ENCODE assay signal across 13 mouse cellular contexts in genomic region chr2:37981562-37982403, GRCm38 (mm10).
DNase-seq lines count a peak whose midpoint lies in the region.
"Had no signal": no experiment of that assay in that cellular context is flagged by ENCODE, and none has a peak within 500 bp of the region (broad histone marks: within the 10 kb centered on the region; RNA-seq: fewer than 3 reads in every experiment).

No protein-coding gene starts in this region.

- H3K27me3 ChIP-seq in limb, embryonic 10.5 days (ENCODE audit: low read depth, poor library complexity, severe bottlenecking): peaks cover 41% of the 10 kb centered on the region
- H3K27me3 ChIP-seq: heart, embryonic 15.5 days; midbrain, embryonic 12.5 days had no signal

- H3K36me3 ChIP-seq in limb, embryonic 10.5 days: no peaks in the 10 kb centered on the region
- H3K36me3 ChIP-seq: heart, embryonic 15.5 days; midbrain, embryonic 12.5 days had no signal

- H3K9me3 ChIP-seq in limb, embryonic 10.5 days (replicated peaks): no peaks in the 10 kb centered on the region
- H3K9me3 ChIP-seq: heart, embryonic 15.5 days; midbrain, embryonic 12.5 days had no signal

- 81% methylated on average over 15 of the region's 15 CpGs for WGBS in limb, embryonic 10.5 days

- peaks cover 45% of the 10 kb centered on the region for H3K4me1 ChIP-seq in limb, embryonic 10.5 days
- H3K4me1 ChIP-seq: heart, embryonic 15.5 days had no signal

- 0 out of 2 replicates have a peak overlapping the region, but pooled peaks have one; percentile 26 for H3K27ac ChIP-seq in limb, embryonic 10.5 days
- H3K27ac ChIP-seq: heart, embryonic 15.5 days; left cerebral cortex, adult 2 months; liver, embryonic 14.5 days; midbrain, embryonic 12.5 days had no signal

- DNase-seq in left cerebral cortex, postnatal 4 days: peak; percentile 8
- no peak for DNase-seq in left cerebral cortex, postnatal 14 days (ENCODE audit: low spot score in 2 of 2)
- DNase-seq in R1 (ENCODE audit: low read depth, low spot score) (peak; percentile 54), adipocyte (ENCODE audit: low spot score) (no peak)
- no peak for DNase-seq in limb, embryonic 10.5 days (ENCODE audit: low spot score)
- peak; percentile 28 for DNase-seq in thymus, postnatal 0 days (ENCODE audit: low spot score)
- no peak for DNase-seq in ovary, adult 18-20 months (ENCODE audit: low spot score)
- DNase-seq in urinary bladder, adult 18-20 months (ENCODE audit: low spot score in 2 of 2): no peak
- DNase-seq: kidney, adult 2 months had no signal

- intact Hi-C loops in left cerebral cortex, postnatal 4 days (cut with DNase I): loop anchor here (10.0 kb wide), 1 partner anchor 373 kb away; no protein-coding TSS in a partner anchor
- intact Hi-C loops in left cerebral cortex, postnatal 14 days (cut with DNase I): no loop called here

- H3K4me3 ChIP-seq in limb, embryonic 10.5 days: no peak overlapping the region
- H3K4me3 ChIP-seq: heart, embryonic 15.5 days; left cerebral cortex, adult 2 months; midbrain, embryonic 12.5 days had no signal

Comparison
In these comparisons a context has a peak if more than half of its experiments do, and no peak if none do; other contexts are left out.
1. DNase-seq: peak in left cerebral cortex, postnatal 4 days (single experiment), R1 (single experiment) and thymus, postnatal 0 days (single experiment); none in left cerebral cortex, postnatal 14 days (0 of 2), limb, embryonic 10.5 days (single experiment), ovary, adult 18-20 months (single experiment), urinary bladder, adult 18-20 months (0 of 2) and adipocyte (single experiment).